Mouse (Mus musculus) right cerebral cortex, postnatal 4 days (tissue): ENCODE measurements around the gene Secisbp2l.

ENCODE experiments used
- DNase-seq: peaks from one replicate; pipeline ENCODE4 v3.0.0-alpha.2; 2022

Secisbp2l gene

DNA sequence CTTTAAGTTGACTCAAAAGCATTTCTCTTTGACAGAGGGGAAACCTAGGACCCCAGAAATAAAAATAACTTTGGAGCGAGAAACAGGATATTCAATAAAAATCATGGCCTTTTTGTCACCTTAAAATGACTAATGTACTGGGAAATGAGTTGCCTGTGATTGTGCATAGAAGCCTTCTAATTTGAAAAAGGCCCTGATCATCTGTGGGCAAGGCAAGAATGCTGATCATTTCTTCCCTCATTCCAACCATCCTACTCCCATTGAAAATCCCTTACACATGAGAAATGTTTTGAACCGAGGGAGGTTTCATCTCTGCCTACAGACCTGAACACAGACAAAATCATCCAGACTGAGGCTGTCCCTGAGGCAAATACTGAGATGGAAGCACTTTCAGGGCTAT, 79.8 kb downstream of the Secisbp2l start:
- no peak for DNase-seq

DNA sequence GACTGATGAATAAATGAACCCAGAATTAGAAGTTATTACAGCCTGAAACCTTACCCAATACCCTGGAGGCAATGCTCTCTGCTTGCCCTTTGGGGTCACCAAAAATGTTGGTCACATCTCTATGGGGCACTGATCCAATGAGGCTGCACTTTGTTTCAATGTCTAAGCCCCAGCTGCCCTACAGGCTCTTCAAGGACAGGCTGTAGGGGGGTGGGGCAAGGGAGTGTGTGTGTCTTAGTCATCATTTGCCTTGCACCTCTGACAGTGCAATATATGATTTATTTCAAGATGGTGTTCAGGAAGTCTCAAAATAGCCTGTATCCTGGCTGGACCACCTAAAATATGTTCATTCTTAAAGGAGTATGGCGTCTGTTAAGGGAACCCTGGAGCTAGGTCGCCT, 81.1 kb downstream of the Secisbp2l start:
- DNase-seq, result no peak

DNA sequence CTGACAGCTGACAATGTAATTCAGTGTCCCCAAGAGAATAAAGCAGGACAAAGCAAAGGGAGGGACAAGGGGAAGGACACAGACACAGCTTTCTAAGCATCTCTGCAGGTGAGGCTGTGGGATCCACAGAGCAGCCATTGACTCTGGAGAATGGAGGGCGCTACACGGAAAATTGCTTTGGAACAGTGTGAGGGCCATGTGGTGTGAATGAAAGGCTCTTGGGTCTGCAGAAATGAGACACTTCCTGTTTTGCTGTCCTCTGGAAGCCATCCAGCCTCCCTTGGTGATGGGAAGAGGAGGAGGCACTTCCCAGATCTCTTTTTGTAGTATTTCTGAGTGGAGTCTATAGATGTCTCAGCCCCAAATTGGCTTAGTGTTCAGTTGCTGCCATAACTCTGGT, 86.5 kb downstream of the Secisbp2l start:
- no peak for DNase-seq

DNA sequence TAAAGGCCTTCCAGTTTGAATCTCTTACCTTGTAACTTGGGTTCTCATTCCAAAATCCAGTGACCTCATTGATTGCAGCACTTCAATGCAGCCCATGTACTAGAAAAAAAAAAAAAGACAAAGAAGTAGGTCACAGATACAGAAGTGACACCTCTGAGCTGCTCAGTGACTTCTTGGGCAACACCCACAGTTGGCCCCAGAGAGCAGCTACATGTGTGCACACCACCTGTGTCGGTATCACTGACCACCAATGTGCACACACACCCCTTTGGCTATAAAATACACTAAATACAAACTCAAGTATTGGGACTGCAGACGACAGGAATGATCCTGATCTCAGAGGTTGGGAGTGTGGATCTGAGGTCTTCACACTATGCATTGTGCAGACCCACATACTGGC, 87.9 kb downstream of the Secisbp2l start:
- no peak for DNase-seq

DNA sequence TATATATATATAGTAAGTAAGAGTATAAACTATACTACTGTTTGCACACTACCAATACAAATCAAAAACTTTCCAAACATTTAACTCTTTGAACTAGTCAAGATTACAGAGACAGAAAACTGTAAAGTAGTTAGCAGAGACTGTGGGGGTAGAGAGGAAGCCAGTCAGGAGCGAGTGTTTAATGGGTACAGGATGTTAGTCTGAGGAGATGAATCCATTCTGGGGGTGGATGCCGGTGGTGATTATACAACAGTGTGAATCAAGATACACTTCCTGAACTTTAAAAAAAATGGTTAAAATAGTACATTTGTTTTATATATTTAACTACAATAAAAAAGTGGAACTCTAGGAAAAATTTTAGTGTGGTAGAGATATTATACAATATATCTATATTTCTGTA, 90.7 kb downstream of the Secisbp2l start:
- DNase-seq, result no peak
